8 mouse cellular contexts compared by ENCODE assay signal in the genomic region with DNA sequence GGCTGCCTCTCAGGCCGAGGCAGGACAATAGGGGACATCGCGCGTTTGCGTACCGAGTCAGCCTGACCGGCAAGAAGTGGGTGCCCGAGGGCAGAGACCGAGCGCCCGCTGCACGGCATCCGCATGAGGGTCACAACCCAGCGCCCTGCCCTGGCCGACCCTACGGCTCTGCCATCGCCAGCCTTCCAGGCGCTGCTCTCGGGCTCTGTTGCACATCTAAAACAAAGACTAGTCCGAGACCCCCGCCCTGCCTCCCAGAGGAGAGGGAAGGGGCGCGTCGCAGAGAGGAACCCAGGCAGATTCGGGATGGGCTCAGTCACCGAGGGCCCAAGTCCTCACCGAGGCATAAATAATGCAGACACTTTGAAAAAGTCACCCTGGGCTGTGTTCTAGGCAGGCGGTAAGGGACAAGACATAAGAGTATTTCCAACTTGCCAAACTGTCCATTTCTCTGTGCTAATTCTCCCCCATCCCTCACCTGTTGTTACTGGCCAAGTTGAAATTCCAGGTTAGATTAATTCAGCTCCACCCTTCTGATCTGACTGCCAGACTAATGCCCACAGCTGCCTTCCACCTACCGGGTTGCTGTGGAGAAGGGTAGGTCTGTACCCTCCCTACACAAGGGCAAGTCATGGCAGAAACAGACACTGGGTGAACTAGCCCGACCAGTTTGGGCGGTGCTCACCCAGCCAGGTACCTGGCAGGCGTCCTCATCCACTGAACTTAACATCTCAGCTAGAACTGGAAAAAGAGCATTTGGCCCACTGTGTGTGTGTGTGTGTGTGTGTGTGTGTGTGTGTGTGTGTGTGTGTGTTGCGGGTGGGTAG. TPM values are rescaled to one million over a fixed set of nuclear protein-coding genes. Genes with fewer than 3 reads are reported as not detected.
DNase-seq lines count a peak whose midpoint lies in the region; ATAC-seq and TF ChIP-seq lines count a peak whose summit lies in the region.

No protein-coding gene starts in this region.

- no peaks in the 10 kb centered on the region for H3K9me3 ChIP-seq in heart, embryonic 13.5 days
- H3K9me3 ChIP-seq in intestine, embryonic 16.5 days (ENCODE audit: control insufficient read depth, low read length) = no peaks in the 10 kb centered on the region

- peaks cover 6% of the 10 kb centered on the region; the same call in 1 of the 2 replicates for H3K27me3 ChIP-seq in heart, embryonic 13.5 days (replicated peaks)
- H3K27me3 ChIP-seq in intestine, embryonic 16.5 days (replicated peaks; ENCODE audit: control insufficient read depth, insufficient read depth, low read length) = no peaks in the 10 kb centered on the region
- no peaks in the 10 kb centered on the region for H3K27me3 ChIP-seq in small intestine, adult 2 months (ENCODE audit: control insufficient read depth, insufficient read depth, low read length)

- 7% methylated on average over 33 of the region's 33 CpGs for WGBS in heart, embryonic 13.5 days
- 7% methylated on average over 33 of the region's 33 CpGs for WGBS in intestine, embryonic 16.5 days
- 9% methylated on average over 32 of the region's 33 CpGs for WGBS in lung, adult 2 months
- WGBS in small intestine, adult 2 months = 5% methylated on average over 33 of the region's 33 CpGs

- H3K9ac ChIP-seq in heart, embryonic 13.5 days = peak overlapping the region; percentile 97
- peak overlapping the region; percentile 94 for H3K9ac ChIP-seq in intestine, embryonic 16.5 days (ENCODE audit: low read depth, low read length)

- H3K4me2 ChIP-seq in heart, embryonic 13.5 days = peak overlapping the region; percentile 96
- peak overlapping the region; percentile 93 for H3K4me2 ChIP-seq in intestine, embryonic 16.5 days (ENCODE audit: low read depth, low read length)

- H3K4me1 ChIP-seq in heart, embryonic 13.5 days = peaks cover 64% of the 10 kb centered on the region
- peaks cover 49% of the 10 kb centered on the region for H3K4me1 ChIP-seq in intestine, embryonic 16.5 days (ENCODE audit: control insufficient read depth, insufficient read depth, low read length)
- peaks cover 18% of the 10 kb centered on the region for H3K4me1 ChIP-seq in lung, adult 2 months (ENCODE audit: control insufficient read depth, insufficient read depth, low read length)
- H3K4me1 ChIP-seq in small intestine, adult 2 months (ENCODE audit: control insufficient read depth, insufficient read depth, insufficient read length, low read length) = peaks cover 37% of the 10 kb centered on the region

- peak overlapping the region; percentile 88 for H3K4me3 ChIP-seq in heart, embryonic 13.5 days
- peak overlapping the region; percentile 81 for H3K4me3 ChIP-seq in intestine, embryonic 16.5 days (ENCODE audit: low read length)
- H3K4me3 ChIP-seq in lung, adult 2 months (replicated peaks; ENCODE audit: extremely low read depth, low read depth, low read length) = peak overlapping the region; percentile 75
- H3K4me3 ChIP-seq in small intestine, adult 2 months (ENCODE audit: low read depth, low read length) = peak overlapping the region; percentile 87

- peak; percentile 52 for TF ChIP-seq POLR2A in lung, adult 2 months (IDR thresholded peaks at IDR 0.05; ENCODE audit: borderline replicate concordance, extremely low read depth, low read depth, low read length)
- no peak for TF ChIP-seq POLR2A in small intestine, adult 2 months (IDR thresholded peaks at IDR 0.05; ENCODE audit: low read depth, low read length)

- no peak for TF ChIP-seq CTCF in lung, adult 2 months (IDR thresholded peaks at IDR 0.05; ENCODE audit: insufficient read depth, low read length)
- TF ChIP-seq CTCF in small intestine, adult 2 months (IDR thresholded peaks at IDR 0.05; ENCODE audit: extremely low read depth, insufficient read length, insufficient replicate concordance, low read depth, low read length) = no peak

- no peak for DNase-seq in heart, adult 18-20 months
- peak; percentile 34 for DNase-seq in embryo, embryonic 11 days
- peak; percentile 70 for DNase-seq in lung, adult 2 months
- no peak for DNase-seq in cerebellum, adult 9-11 months
- no peak for DNase-seq in adrenal gland, adult 8-10 months

- ATAC-seq in heart, embryonic 13.5 days (ENCODE audit: extremely low read depth, insufficient number of reproducible peaks, low FRiP score, low TSS enrichment) = peak; percentile 9; the same call in 1 of the 2 replicates
- ATAC-seq in intestine, embryonic 16.5 days = peak; percentile 57

- peak overlapping the region; percentile 95 for H3K27ac ChIP-seq in heart, embryonic 13.5 days (replicated peaks)
- peak overlapping the region; percentile 96 for H3K27ac ChIP-seq in intestine, embryonic 16.5 days (ENCODE audit: low read length)
- H3K27ac ChIP-seq in small intestine, adult 2 months (ENCODE audit: insufficient read depth, low read depth, low read length) = peak overlapping the region; percentile 81

- peaks cover 7% of the 10 kb centered on the region; the same call in 1 of the 2 replicates for H3K36me3 ChIP-seq in heart, embryonic 13.5 days
- no peaks in the 10 kb centered on the region for H3K36me3 ChIP-seq in intestine, embryonic 16.5 days (ENCODE audit: control insufficient read depth, insufficient read depth, low read length)
- no peaks in the 10 kb centered on the region; the same call in 1 of the 2 replicates for H3K36me3 ChIP-seq in small intestine, adult 2 months (ENCODE audit: control insufficient read depth, insufficient read depth, low read length)

RNA-seq across cellular contexts. Expression of a gene that starts 1.7 kb away (rescaled TPM):
- 27.7 and 30.6 TPM in 2 replicates for polyA plus RNA-seq in heart, embryonic 13.5 days (2015; fragmentation: Nextera tagmentation; extraction: Ambion mirVana)
- 10 to 100 TPM; 11.5 to 12.7 TPM for total RNA-seq in heart, adult 18-20 months (2021)
- 40.1 and 43.5 TPM in 2 replicates for polyA plus RNA-seq in intestine, embryonic 16.5 days (2015; fragmentation: Nextera tagmentation; extraction: Ambion mirVana)
- 16.0 and 22.4 TPM in 2 replicates for polyA plus RNA-seq in lung, adult 2 months (2012; rRNA removed)
- 9.0 and 15.4 TPM in 2 replicates for polyA plus RNA-seq in small intestine, adult 2 months (2012; rRNA removed)
- total RNA-seq in adrenal gland, adult 8-10 months (2022) = 10 to 100 TPM; 24.3 to 40.5 (median 35.3) TPM

RNA-seq across cellular contexts. Expression of a gene that starts 49.6 kb away (rescaled TPM):
- 54.0 and 55.2 TPM in 2 replicates for polyA plus RNA-seq in heart, embryonic 13.5 days (2015; fragmentation: Nextera tagmentation; extraction: Ambion mirVana)
- total RNA-seq in heart, adult 18-20 months (2021) = 10 to 100 TPM; 34.7 to 35.0 TPM
- polyA plus RNA-seq in intestine, embryonic 16.5 days (2015; fragmentation: Nextera tagmentation; extraction: Ambion mirVana) = 68.5 and 72.4 TPM in 2 replicates
- polyA plus RNA-seq in lung, adult 2 months (2012; rRNA removed) = 54.9 and 55.5 TPM in 2 replicates
- polyA plus RNA-seq in small intestine, adult 2 months (2012; rRNA removed) = 12.4 and 19.7 TPM in 2 replicates
- 10 to 100 TPM; 46.1 to 62.6 (median 54.7) TPM for total RNA-seq in adrenal gland, adult 8-10 months (2022)

Comparison
In these comparisons a context has a peak if more than half of its experiments do, and no peak if none do; other contexts are left out.
1. DNase-seq: peak in embryo, embryonic 11 days (single experiment) and lung, adult 2 months (single experiment); none in heart, adult 18-20 months (0 of 2), cerebellum, adult 9-11 months (single experiment) and adrenal gland, adult 8-10 months (single experiment).
2. Peak in every context shown above with its lines, with median percentiles within 50 percentile points of each other: H3K27ac ChIP-seq and H3K4me3 ChIP-seq.